Mouse (Mus musculus) cerebellum, adult 9-11 months (tissue): Measurements from ENCODE around the gene Bag5.
A peak's percentile ranks its signal among the peaks of the same experiment; 100 is the strongest.
"Not testable (repeated sequence)": the region's sequence is repeated elsewhere in the genome, so short reads cannot be mapped to it uniquely, and the experiment has no call there.

ENCODE experiments used
- DNase-seq: peaks from one replicate; pipeline ENCODE4 v3.0.0; 2022

The Bag5 gene

DNA sequence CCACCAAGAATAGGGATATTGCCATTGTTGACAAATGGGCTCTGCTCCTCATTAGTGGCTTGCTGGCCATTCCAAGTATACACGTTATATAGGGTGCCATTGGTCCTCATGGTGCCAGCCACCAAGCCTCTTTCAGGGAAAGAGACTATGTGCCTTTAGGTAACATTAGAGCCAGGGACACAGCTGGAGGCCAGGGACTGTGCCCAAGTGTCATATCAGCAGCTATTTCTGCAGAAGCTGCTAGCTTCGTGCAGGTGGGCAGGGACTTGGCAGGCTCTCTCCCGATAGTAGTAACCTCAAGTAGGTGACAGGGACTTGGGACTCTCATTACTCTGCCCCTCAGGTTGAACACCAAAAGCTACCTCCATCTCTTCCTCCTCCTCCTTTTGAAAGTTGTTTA, 21.9 kb upstream of the Bag5 start:
- DNase-seq, result no peak

DNA sequence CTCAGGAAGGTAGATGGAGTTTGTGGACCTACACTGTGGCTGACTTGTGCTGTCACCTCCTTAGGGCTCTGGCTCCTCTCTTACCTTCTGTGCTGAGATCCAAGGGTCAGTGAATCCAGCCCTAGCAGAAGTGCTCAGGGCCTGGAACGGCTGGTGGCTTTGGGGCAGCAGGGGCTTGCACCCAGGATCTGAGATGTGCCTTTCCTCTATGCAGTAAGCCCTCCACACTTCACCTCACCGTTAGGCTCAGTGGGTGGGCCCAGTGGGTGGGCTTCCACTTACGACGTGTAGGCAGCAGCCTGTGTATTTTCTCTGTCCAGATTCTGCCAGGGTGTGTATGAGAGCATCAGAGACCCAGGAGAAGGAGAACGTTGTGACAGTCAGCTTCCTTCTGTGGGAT, 19.9 kb upstream of the Bag5 start:
- peak; percentile 66 for DNase-seq

DNA sequence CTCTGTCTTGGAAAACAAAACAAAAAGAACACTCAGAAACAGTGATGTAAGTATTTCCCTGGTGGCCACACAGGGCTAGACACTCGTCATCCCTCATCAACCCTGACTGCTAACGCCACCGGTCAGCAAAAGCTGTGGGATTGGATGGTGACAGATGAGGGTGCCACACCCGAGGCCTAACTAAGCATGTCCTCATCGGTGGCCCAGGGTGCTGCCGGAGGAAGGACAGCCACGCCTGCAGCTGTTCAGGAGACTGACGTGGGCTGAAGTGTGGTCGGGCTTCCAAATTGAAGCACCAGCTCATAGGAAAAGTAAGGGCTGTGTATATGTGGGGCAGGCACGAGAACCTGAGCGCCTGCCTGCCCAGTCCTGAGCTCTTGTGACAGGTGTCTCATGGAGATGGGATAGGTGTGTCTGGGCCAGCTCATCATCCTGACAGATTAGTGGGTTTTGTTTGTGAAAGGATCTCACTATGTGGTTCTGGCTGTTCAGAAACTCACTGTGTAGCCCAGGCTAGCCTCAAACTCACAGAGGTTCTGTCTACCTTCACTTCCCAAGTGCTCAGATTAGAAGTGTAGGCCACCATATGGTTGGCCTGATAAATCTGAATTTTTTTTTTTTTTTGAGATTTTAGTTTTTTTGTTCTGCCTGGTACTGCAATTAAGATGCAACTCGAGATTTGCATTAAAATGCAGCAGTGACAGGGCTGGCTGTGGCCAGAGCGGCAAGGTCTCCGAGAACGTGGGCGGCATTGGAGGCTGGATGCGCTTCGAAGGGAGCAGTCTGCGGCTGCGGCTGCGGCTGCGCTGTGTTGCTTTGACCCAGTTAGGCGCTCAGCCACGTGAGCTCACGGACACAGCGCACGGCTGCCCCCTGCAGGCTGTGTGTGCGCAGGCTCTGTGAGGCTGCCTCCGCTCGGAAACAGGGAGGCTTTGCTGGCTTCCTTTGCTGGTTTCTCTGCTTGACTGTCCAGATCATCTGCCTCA, 19.1 kb upstream of the Bag5 start:
- peak; percentile 93 for DNase-seq

DNA sequence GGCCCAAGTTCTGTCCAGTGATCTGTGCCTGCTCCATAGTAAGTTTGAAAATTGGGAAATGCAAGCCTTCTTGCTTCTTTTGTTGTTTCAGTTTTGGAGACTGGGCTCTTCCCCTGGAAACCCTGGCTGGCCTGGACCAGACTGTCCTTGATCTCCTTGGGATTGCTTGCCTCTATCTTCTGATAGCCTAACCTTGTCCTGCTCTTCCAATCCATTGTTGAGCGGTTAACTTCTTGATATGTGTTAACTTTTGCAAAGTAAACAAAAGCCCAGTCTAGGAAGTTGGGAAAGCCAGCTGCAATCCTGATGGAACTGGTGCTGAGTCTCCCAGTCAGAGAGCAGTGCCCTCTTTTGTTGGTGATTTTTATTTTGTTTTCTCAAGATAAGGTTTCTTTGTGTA, 14.9 kb upstream of the Bag5 start:
- DNase-seq, result no peak

DNA sequence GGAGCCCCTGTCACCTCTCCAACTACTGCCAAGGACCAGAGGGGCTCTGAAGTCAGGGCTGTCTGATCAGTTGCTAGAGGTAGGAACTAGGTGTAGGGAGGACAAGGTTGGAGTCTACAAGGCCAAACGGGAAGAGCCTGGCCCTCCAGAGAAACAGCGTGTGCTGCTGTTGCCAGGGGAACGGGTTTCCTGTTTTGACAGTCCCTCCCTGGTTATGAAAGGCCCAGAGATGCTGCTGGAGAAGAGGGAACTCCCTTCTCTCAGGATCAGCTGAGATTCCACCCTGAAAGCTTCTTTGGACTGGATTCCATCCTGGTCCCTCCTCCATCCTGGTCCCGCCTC, 13.0 kb upstream of the Bag5 start:
- no peak for DNase-seq

DNA sequence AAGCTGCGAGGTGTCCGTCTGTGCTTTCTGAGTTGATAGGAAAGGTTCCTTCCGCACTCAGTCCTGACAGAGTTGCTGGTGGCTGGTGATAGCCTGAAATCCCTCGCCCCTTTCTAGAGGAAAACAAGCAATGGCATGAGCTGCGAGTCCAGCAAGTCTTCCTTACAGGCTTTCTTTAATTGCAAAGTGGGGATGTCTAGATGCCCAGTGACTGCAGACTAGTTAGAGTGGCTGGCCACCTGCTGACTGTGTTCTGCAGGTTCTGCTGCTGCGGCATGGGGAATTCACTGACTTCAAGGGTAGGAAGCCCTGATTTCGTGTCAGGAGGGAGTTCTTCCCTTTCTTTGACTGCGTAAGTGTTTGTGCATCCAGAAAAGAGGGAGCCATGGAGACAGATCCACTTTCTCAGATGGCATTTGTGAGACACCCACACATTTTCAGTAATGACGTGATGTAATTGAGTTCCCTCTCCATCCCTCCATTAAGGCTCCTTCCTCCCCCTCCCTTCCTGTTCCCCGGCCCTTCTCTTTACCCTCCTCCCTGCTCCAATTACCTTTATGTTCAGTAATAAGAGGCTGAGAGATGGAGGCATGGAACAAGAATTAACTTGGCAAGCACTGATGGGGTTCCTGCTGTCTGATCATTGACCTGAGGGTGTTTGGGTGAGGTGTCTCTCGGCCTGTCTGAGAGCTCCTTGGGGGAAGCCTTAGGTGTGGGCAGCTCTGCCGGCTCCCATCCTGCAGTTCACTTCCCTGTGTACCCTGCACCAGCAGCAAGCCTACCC, 12.5 kb upstream of the Bag5 start:
- DNase-seq, result no peak

DNA sequence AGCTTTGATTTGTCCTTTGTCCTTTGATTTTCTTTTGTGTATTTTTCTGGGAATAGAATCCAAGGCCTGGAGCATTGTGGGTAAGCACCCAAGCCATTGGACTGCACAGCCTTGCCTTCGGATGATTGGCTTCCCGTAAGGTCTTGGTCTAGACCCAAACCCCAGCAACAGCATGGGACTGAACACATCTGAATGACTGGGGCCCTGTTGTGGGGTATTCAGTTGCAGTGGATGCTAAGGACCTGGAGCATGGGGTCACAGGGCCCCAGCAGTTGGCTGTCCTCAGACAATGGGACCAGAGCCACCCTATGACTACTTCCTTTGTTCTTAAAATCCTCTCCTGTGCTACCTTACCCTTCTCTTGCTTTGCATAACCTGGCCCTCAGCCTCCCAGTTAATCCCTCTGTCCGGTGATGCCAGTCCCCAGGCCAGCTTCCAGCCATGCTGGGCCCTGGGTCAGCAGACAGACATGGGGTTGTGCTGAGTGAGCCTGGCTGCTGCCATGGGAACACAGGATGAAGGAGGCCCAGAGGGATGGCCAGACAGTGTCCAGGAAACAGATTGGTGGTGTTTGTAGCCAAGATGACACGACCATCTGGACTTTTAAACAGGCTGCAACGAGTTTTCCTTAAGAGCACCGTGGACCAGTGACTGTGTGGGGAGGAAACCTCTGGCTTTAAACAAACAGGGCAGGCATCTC, 11.7 kb upstream of the Bag5 start:
- DNase-seq, result peak; percentile 91

DNA sequence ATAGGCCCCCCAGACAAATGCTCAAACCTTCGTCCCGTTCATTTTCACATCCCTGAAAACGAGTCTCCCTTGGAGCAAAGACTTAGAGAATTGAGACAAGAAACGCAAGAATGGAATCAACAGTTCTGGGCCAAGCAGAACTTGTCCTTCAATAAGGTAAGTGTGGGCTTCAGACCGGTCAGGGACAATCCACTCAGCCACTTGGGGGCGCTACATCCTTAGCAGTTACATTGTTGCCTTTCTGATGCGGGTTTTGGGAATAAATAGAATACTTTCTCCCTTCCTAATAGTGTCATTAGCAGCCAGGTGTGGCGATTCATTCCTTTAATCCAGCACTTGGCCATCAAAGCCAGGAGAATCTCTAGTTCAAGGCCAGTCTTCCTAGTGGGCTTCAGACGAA, 9.6 kb upstream of the Bag5 start:
- DNase-seq, result peak; percentile 64

DNA sequence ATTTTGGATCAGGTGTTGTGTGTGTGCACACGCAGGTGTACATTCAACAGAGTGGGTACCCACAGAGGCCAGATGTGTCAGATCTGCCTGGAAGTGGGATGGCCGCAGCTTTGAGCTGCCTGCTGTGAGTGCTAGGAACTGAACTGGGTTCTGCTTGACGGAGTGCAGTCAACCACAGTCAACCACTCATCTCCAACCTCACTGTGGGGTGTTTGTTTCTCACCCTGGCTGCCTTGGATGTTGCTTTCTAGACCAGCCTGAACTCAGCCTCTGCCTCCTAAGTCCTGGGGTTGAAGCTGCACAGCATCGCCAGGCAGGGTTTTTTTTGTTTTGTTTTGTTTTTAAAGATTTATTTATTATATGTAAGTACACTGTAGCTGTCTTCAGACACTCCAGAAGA, 7.2 kb upstream of the Bag5 start:
- DNase-seq, result no peak

DNA sequence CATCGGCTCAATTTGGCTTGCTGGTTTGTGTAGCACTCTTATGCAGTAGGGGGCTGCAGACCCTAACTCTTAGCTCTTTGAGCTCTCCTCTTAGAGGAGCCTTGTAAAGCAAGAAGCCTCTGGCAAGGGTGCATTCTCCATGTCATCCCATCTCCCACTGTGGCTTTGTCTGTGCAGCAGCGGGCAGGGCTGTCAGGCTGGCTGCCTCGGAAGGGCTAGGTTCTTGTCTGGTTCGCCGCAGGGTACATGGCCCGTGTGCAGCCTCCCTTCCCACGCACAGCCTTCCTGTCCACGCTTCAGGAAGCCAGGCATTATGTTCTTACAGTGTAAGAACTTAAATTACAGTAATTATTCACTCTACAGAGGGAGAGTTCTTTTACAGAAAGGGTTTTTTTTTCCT, 5.6 kb upstream of the Bag5 start:
- DNase-seq, result peak; percentile 82

DNA sequence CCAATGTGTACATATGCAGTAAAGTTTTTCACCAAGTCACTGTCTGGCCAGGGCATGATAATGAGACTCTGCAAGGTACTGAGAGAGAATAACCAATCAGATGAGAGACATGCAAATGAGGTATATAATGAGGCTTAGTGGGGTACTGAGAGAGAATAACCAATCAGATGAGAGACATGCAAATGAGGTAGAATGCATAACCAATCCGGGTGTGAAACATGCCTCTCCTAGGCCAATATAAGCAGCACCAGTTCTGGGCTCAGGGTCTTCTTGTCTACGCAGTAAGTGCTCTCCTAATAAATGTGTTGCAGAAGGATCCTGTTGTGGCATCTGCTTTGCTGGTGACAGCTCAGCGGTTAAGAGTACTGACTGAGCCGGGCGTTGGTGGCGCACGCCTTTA, 3.4 kb upstream of the Bag5 start:
- no peak for DNase-seq

DNA sequence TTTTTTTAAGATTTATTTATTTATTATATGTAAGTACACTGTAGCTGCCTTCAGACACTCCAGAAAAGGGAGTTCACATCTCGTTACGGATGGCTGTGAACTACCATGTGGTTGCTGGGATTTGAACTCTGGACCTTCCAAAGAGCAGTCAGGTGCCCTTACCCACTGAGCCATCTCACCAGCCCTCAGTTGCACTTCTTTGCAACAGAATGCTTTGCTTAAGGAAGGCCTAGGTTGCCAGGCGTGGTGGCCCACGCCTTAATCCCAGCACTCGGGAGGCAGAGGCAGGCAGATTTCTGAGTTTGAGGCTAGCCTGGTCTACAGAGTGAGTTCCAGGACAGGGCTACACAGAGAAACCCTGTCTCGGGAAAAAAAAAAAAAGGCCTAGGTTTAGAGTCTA, 823 bp upstream of the Bag5 start:
- DNase-seq, result not testable (repeated sequence)

DNA sequence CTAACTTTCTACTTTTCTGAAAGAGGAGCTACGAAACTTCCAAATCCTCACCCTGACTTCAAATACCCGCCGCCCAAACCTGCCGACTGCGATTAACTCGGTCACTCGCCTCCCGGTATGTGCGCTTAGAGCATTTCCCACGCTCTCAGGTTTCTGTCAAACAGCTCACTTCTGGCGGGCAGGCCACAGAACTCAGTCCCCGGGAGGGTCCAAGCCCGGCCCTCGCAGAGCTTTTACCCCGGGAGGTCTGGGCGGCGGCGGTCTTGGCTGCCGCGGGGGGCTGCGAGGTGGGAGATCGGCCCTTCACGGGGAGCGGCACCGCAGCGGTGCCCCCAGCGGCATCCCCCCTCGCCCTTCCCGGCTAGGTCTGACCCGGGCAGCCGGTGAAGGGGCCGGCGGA, 581 bp downstream of the Bag5 start:
- DNase-seq, result peak; percentile 53

DNA sequence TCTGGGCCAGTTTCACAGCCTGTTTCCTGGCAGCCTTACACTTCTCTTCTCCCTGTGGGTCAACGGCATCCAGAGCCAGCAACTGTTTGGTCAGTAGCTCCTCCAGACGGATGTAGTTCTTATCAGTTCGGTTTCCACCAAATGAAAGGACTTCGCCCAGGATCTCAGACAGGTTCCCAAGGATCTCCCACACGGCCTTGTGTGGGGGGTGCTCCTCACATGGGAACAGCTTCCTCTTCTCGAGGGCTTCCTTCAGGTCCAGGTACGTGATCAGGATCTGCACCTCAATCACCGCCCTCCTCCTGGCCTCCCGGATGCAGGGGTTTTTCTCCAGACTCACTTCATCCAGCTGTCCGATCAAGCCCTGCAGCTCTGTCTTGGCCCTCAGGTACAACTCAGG, 3.0 kb downstream of the Bag5 start:
- no peak for DNase-seq

DNA sequence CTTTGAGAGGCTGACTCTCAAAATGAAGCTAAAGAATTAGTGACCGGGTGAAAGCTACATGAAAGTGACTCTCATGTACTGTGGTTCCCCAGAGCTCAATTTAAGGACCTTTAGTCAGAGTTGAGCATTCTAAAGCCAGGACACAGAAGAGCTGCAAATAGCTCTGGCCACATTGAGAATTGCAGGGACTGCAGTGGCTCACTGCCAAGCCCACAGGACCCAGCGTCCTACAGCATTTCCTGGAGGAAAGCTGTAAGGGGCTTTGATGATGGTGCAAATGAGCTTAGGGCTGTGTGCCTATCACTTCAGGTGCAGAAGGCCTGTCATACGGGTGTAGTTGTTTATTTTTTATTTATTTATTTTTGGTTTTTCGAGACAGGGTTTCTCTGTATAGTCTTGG, 4.9 kb downstream of the Bag5 start:
- no peak for DNase-seq

DNA sequence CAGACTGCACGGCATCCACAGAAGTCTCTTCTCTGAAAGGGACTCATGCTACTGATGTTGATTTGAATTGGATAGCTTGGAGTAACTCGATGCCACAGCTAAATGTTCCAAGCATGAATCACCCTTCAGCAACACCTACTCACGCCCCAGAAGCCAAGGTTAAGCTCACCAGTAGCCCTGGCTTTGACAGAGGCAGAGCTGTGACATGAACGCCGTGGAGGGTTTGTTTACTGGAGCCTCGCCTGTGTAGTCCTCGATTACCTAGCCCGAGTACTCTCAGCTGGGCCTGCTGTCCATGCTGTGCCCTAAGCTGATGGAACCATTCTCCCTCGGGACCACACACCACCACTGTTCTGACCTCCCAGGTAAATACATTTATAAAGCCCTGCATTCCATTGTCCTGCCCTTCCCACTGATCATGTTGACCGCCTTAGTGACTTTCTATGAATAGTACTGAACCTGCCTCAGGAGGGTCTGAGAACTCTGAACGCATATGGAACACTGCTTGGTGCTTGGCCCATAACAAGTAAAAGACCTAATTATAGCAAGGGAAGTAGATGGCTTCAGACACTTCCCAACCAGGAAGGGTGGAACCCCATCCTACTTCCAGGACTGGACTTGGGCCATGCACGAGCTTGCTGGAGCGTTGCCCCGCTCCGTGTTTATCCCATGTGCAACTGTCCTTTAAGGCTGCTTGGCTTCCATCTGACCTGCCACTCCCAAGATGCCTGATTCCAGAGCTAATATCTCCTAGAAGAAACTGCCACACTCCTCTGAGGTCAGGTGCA, 7.7 kb downstream of the Bag5 start:
- no peak for DNase-seq

DNA sequence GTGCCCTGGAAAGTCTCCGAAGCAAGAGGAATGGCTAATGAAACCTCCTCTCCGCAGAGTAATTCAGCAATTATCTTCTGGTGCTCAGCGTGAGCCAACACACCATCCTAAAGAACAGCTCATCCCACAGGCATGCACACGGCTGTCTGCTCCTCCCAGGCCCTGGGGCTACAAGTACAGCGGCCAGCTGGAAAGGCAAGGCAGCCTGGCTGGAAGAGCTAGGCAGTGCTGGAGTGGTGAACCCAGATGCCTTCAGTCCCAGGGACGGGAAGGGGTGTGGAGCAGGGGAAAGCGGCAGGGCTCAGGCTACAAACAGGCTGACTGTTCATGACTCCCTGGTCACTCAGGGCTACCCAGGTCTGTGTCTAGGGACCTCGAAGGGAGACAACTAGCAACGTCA, 8.4 kb downstream of the Bag5 start:
- DNase-seq, result no peak

DNA sequence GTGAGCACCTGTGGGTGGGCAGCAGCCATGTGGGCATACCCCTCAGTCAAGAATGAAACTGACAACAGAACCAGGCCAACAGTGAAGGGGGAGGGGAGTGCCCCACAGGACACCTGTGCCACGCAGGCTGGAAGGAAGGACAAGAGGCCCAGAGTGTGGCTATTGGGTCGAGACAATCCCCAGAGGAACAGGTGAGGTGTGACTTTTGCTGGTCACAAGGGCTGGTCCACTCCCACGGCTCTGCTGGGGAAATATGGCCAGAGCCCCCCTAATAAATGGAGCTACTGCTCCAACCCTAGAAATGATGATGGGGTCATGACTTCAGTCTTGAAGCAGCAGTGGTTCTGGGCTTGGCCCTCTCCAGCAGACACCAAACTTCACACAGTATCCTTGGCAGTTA, 9.8 kb downstream of the Bag5 start:
- DNase-seq, result no peak

DNA sequence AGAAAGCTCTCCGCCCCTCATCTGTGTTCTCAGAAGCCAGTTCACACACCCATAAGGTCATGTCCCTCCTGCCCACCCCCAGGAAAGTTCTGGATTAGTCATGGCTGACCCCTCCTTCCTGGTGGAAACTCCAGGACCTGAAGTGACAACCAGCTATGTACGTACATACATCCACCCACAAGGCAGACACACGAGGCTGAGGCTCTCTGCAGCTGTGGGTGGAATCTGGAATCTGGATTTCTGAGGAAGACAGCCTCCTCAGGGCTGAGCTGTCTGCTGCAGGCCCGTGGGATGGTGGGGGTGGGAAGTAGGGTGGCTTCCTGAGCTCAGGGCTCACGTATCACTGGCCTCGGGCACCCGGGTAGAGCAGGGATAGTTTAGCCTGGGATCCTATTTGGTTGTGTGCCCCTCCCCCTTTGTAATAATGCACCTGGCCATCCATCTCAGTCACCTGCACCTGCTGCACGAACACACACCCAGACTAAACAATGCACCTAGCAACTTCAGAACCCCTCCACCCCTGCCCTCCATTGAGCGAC, 12.1 kb downstream of the Bag5 start:
- DNase-seq, result no peak

DNA sequence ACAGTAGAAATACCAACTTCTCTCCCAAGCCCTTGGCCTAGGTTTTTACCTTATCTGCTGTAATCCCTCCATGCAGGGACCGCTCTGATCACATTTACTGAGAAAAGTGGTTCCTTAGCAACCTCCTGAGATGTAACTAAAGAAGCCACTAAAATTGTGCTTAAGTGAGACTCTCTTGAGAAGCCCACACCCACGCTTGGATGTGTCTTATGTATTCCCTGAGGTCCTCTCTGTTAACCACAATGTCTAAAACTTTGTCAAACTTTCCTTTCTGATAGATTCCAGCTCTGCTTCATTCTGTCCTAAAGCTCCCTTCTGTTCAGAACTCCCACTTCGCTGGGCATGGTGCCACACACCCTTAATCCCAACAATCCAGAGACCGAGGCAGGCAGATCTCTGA, 13.5 kb downstream of the Bag5 start:
- no peak for DNase-seq

DNA sequence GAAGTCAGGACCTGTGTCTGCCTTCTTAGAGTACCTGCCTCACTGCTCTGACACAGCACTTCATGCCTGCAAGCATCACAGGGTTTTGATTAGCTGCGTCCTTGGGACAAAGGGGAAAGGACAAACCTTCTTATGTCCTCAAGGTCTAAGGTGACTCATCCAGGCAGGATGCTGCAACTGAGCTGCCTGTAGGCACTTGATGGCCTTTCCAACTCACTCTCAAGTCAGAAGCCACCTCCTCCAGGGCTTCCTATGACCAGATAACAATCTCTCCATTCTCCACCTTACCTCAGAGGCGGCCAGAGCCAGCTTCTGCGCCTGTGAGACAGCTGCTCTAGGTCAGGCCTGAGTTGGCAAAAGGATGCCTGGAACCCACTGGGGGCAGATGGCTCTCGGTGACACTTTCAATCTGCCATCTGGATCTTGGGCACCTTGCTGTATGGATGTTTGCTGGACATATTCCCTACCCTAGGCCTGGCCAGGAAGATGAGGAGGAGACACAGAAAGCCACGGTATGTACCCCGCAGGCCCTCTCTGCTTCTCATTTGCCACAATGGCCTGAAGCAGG, 14.6 kb downstream of the Bag5 start:
- DNase-seq, result peak; percentile 87

DNA sequence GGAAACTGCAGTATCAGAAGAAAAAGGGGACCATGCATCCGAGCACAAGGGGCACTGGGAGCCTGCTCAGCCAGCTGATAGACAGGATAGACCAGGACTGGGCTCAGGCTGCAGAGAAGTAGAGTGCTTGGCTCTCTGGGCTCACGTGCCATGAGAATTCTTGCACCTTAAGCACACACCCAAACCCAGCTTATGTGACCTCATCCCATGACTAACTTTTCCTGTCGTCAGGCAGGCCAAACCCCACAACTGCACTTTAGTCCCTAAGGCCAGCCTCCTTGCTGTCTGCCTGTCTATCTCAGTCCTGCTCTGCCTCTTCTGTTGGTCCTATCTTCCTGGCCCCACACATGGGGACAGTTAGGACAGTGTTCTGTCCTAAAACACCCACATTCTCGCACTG, 15.3 kb downstream of the Bag5 start:
- DNase-seq, result no peak
